Mouse (Mus musculus) intestine, embryonic 14.5 days (tissue): ENCODE data around the gene Slc29a1. TPM values are rescaled to one million over a fixed set of nuclear protein-coding genes. Genes with fewer than 3 reads are reported as not detected.

Experiments used
- ATAC-seq: fragments of 200-750 bp; cut with Nextera tagmentation; replicated peaks from 2 replicates; pipeline ENCODE4 v1.8.0; 2017; ENCODE audit warnings: low read depth, moderate number of reproducible peaks, moderate TSS enrichment, moderate library complexity; ENCODE audit not compliant: low FRiP score, low TSS enrichment
- DNase-seq: peaks from one replicate; pipeline ENCODE4 v3.0.0-alpha.2; 2018; ENCODE audit warnings: low spot score
- H3K27ac ChIP-seq: fragments of 300-500 bp; sonication (generic); 2 replicates; pipeline ENCODE4 v1.5.1; 2014; ENCODE audit warnings: low read depth, mild to moderate bottlenecking, control low read depth
- H3K27me3 ChIP-seq: fragments of 300-500 bp; sonication (generic); replicated peaks from 2 replicates; pipeline ENCODE4 v1.6.1; 2014; ENCODE audit warnings: low read length, control low read depth; ENCODE audit not compliant: control insufficient read depth, insufficient read depth
- H3K36me3 ChIP-seq: fragments of 300-500 bp; sonication (generic); 2 replicates; pipeline ENCODE4 v1.6.1; 2014; ENCODE audit warnings: low read length, control low read depth; ENCODE audit not compliant: control insufficient read depth, insufficient read depth
- H3K4me1 ChIP-seq: fragments of 300-500 bp; sonication (generic); replicated peaks from 2 replicates; pipeline ENCODE4 v1.6.1; 2014; ENCODE audit warnings: low read length, control low read depth, mixed read lengths; ENCODE audit not compliant: control insufficient read depth, insufficient read depth
- H3K4me2 ChIP-seq: fragments of 300-500 bp; sonication (generic); 2 replicates; pipeline ENCODE4 v1.6.1; 2014; ENCODE audit warnings: low read length
- H3K4me3 ChIP-seq: fragments of 300-500 bp; sonication (generic); 2 replicates; pipeline ENCODE4 v1.5.1; 2014; ENCODE audit warnings: low read depth, low read length, control low read depth, mixed read lengths
- H3K9ac ChIP-seq: fragments of 300-500 bp; sonication (generic); 2 replicates; pipeline ENCODE4 v1.6.1; 2014; ENCODE audit warnings: mild to moderate bottlenecking, low read length
- H3K9me3 ChIP-seq: fragments of 300-500 bp; sonication (generic); 2 replicates; pipeline ENCODE4 v1.6.1; 2016; ENCODE audit warnings: low read length, control low read depth; ENCODE audit not compliant: control insufficient read depth
- WGBS: fragments of 180-500 bp; shearing (Covaris S2); extraction: QIAGEN DNeasy Blood & Tissue Kit; methylation state at CpG from one replicate; pipeline ENCODE4 v1.1.7; 2014; 5-methylcytosine and 5-hydroxymethylcytosine counted together
- polyA plus RNA-seq: library from polyadenylated mRNA; unstranded; fragments of >200 nt; fragmentation: Nextera tagmentation; extraction: Ambion mirVana; gene quantifications from 2 replicates; pipeline ENCODE4 v1.2.1, GENCODE M21; 2014

The Slc29a1 gene
- polyA plus RNA-seq, 1 experiment from 2014 or later: 82.7 TPM

- no peak for DNase-seq
- no peaks in the 10 kb centered on the region for H3K9me3 ChIP-seq
- ATAC-seq: peak; percentile 29
- peaks cover 20% of the 10 kb centered on the region for H3K4me1 ChIP-seq
- peak overlapping the region; percentile 98 for H3K4me3 ChIP-seq
- peaks cover 29% of the 10 kb centered on the region for H3K36me3 ChIP-seq
- peak overlapping the region; percentile 98 for H3K27ac ChIP-seq
- H3K9ac ChIP-seq: peak overlapping the region; percentile 100
- no peaks in the 10 kb centered on the region for H3K27me3 ChIP-seq
- peak overlapping the region; percentile 90 for H3K4me2 ChIP-seq
- 5% methylated on average over 17 of the region's 17 CpGs for WGBS
These were observed 25.2 kb downstream of the Slc29a1 start for GRCm38 (mm10) chr17:45574129-45574761.

- Histone ChIP-seq H3K36me3 (peaks cover 33% of the 10 kb centered on the region), H3K4me3 (peak overlapping the region; percentile 98), H3K9me3 (no peaks in the 10 kb centered on the region), H3K4me1 (peaks cover 20% of the 10 kb centered on the region), H3K27me3 (no peaks in the 10 kb centered on the region), H3K9ac (peak overlapping the region; percentile 100), H3K4me2 (peak overlapping the region; percentile 90), H3K27ac (peak overlapping the region; percentile 98)
- WGBS: 2% methylated on average over 18 of the region's 18 CpGs
- DNase-seq: peak; percentile 99
- ATAC-seq: peak; percentile 69
These were observed 25.7 kb downstream of the Slc29a1 start for GRCm38 (mm10) chr17:45573780-45574123.

- WGBS: under 1% methylated on average over 41 of the region's 41 CpGs
- H3K36me3 ChIP-seq: peaks cover 39% of the 10 kb centered on the region
- no peaks in the 10 kb centered on the region for H3K27me3 ChIP-seq
- H3K27ac ChIP-seq: peak within 1 kb of the TSS; percentile 98
- no peaks in the 10 kb centered on the region for H3K9me3 ChIP-seq
- ATAC-seq (peak; percentile 89), DNase-seq (peak; percentile 100)
- peak within 1 kb of the TSS; percentile 98 for H3K4me3 ChIP-seq
- peaks cover 20% of the 10 kb centered on the region for H3K4me1 ChIP-seq
- peak within 1 kb of the TSS; percentile 100 for H3K9ac ChIP-seq
- H3K4me2 ChIP-seq: peak within 1 kb of the TSS; percentile 90
These were observed 26.2 kb downstream of the Slc29a1 start, which contains the start of gene Hsp90ab1 for GRCm38 (mm10) chr17:45573087-45573779. Gene Hsp90ab1, minus strand, starts transcription at chr17:45573271.

- Histone ChIP-seq H3K27me3 (no peaks in the 10 kb centered on the region), H3K4me2 (peak overlapping the region; percentile 90), H3K9ac (peak overlapping the region; percentile 100), H3K36me3 (peaks cover 47% of the 10 kb centered on the region), H3K4me1 (peaks cover 20% of the 10 kb centered on the region), H3K27ac (peak overlapping the region; percentile 98), H3K4me3 (peak overlapping the region; percentile 98), H3K9me3 (no peaks in the 10 kb centered on the region)
- peak; percentile 57 for ATAC-seq
- WGBS: under 1% methylated on average over 53 of the region's 57 CpGs
- DNase-seq: peak; percentile 89
These were observed 27.0 kb downstream of the Slc29a1 start for GRCm38 (mm10) chr17:45572103-45573086.

GRCm38 (mm10) chr17:45569999-45570398 lies 29.4 kb downstream of the Slc29a1 start:
- ATAC-seq: no peak
- peaks cover 31% of the 10 kb centered on the region for H3K4me1 ChIP-seq
- WGBS: 86% methylated on average over 4 of the region's 4 CpGs
- H3K27ac ChIP-seq: no peak overlapping the region
- H3K4me3 ChIP-seq: no peak overlapping the region
- no peak for DNase-seq
- no peaks in the 10 kb centered on the region for H3K9me3 ChIP-seq
- no peak overlapping the region for H3K9ac ChIP-seq
- H3K36me3 ChIP-seq: peaks cover 71% of the 10 kb centered on the region
- H3K27me3 ChIP-seq: no peaks in the 10 kb centered on the region
- no peak overlapping the region for H3K4me2 ChIP-seq

GRCm38 (mm10) chr17:45568990-45569389 lies 30.4 kb downstream of the Slc29a1 start:
- no peak overlapping the region for H3K4me2 ChIP-seq
- 88% methylated on average over 12 of the region's 12 CpGs for WGBS
- H3K9ac ChIP-seq: no peak overlapping the region
- H3K4me1 ChIP-seq: peaks cover 32% of the 10 kb centered on the region
- no peak for ATAC-seq
- no peak for DNase-seq
- no peak overlapping the region for H3K4me3 ChIP-seq
- H3K27me3 ChIP-seq: no peaks in the 10 kb centered on the region
- H3K9me3 ChIP-seq: no peaks in the 10 kb centered on the region
- H3K36me3 ChIP-seq: peaks cover 71% of the 10 kb centered on the region
- peak overlapping the region; percentile 2; the same call in 1 of the 2 replicates for H3K27ac ChIP-seq

GRCm38 (mm10) chr17:45567162-45567601 lies 32.2 kb downstream of the Slc29a1 start:
- Histone ChIP-seq H3K36me3 (peaks cover 71% of the 10 kb centered on the region), H3K27me3 (no peaks in the 10 kb centered on the region), H3K9me3 (no peaks in the 10 kb centered on the region), H3K4me2 (no peak overlapping the region), H3K4me1 (peaks cover 32% of the 10 kb centered on the region), H3K4me3 (no peak overlapping the region), H3K27ac (0 out of 2 replicates have a peak overlapping the region, but pooled peaks have one; percentile 11), H3K9ac (no peak overlapping the region)
- 28% methylated on average over 4 of the region's 4 CpGs for WGBS
- DNase-seq: peak; percentile 68
- ATAC-seq: peak; percentile 13; the same call in 1 of the 2 replicates
